10 mouse cellular contexts compared by ENCODE assay signal in genomic region chr11:17768345-17768759, GRCm38 (mm10).
DNase-seq lines count a peak whose midpoint lies in the region; ATAC-seq lines count a peak whose summit lies in the region.
"Had no signal": no experiment of that assay in that cellular context is flagged by ENCODE, and none has a peak within 500 bp of the region (broad histone marks: within the 10 kb centered on the region; RNA-seq: fewer than 3 reads in every experiment).

No protein-coding gene starts in this region.

- DNase-seq in forebrain, embryonic 14.5 days (ENCODE audit: low spot score), result peak; percentile 2
- no peak for DNase-seq in forebrain, embryonic 10.5 days (ENCODE audit: extremely low spot score, low spot score)
- peak; percentile 80 to 93 for DNase-seq in adrenal gland, adult (ENCODE audit: inconsistent age in 2 of 2, low spot score in 1 of 2)
- peak; percentile 76 to 80 for DNase-seq in cerebellum, postnatal 36 days
- peak; percentile 59 for DNase-seq in kidney, postnatal 10 days
- no peak for DNase-seq in gastrocnemius, adult 8-10 months (ENCODE audit: low spot score in 2 of 2)
- DNase-seq in thymus, postnatal 14 days, result no peak
- no peak for DNase-seq in liver, embryonic 11.5 days (ENCODE audit: low spot score)

- ATAC-seq in forebrain, embryonic 14.5 days, result no peak
- ATAC-seq in liver, embryonic 11.5 days (replicated peaks; ENCODE audit: low FRiP score), result no peak; the same call in 1 of the 2 replicates
- ATAC-seq: forebrain, embryonic 13.5 days had no signal

- no peaks in the 10 kb centered on the region for H3K4me1 ChIP-seq in forebrain, embryonic 14.5 days (ENCODE audit: control insufficient read depth, insufficient read depth, low read length)
- no peaks in the 10 kb centered on the region for H3K4me1 ChIP-seq in forebrain, embryonic 10.5 days
- H3K4me1 ChIP-seq in liver, embryonic 11.5 days (replicated peaks; ENCODE audit: control insufficient read depth, insufficient read depth, low read length), result no peaks in the 10 kb centered on the region
- H3K4me1 ChIP-seq: forebrain, embryonic 13.5 days had no signal

- H3K9me3 ChIP-seq in forebrain, embryonic 14.5 days (replicated peaks; ENCODE audit: control insufficient read depth, low read length), result no peaks in the 10 kb centered on the region
- no peaks in the 10 kb centered on the region for H3K9me3 ChIP-seq in forebrain, embryonic 10.5 days
- no peaks in the 10 kb centered on the region for H3K9me3 ChIP-seq in liver, embryonic 11.5 days (ENCODE audit: control insufficient read depth, low read length)
- H3K9me3 ChIP-seq: forebrain, embryonic 13.5 days had no signal

- H3K27ac ChIP-seq in forebrain, embryonic 14.5 days (ENCODE audit: low read depth, low read length), result no peak overlapping the region
- H3K27ac ChIP-seq in forebrain, embryonic 10.5 days, result no peak overlapping the region
- H3K27ac ChIP-seq in liver, embryonic 11.5 days (ENCODE audit: low read depth, low read length), result no peak overlapping the region
- H3K27ac ChIP-seq: forebrain, embryonic 13.5 days had no signal

- no peak overlapping the region for H3K9ac ChIP-seq in forebrain, embryonic 14.5 days (ENCODE audit: low read length)
- H3K9ac ChIP-seq in liver, embryonic 11.5 days (ENCODE audit: low read depth, low read length), result no peak overlapping the region
- H3K9ac ChIP-seq: forebrain, embryonic 13.5 days had no signal

- no peak overlapping the region for H3K4me2 ChIP-seq in forebrain, embryonic 14.5 days (ENCODE audit: low read length)
- H3K4me2 ChIP-seq in liver, embryonic 11.5 days, result no peak overlapping the region
- H3K4me2 ChIP-seq: forebrain, embryonic 13.5 days had no signal

- no peaks in the 10 kb centered on the region for H3K27me3 ChIP-seq in forebrain, embryonic 14.5 days (replicated peaks; ENCODE audit: control insufficient read depth, insufficient read depth, low read length)
- H3K27me3 ChIP-seq in forebrain, embryonic 10.5 days (ENCODE audit: poor library complexity, severe bottlenecking), result no peaks in the 10 kb centered on the region
- no peaks in the 10 kb centered on the region for H3K27me3 ChIP-seq in liver, embryonic 11.5 days (replicated peaks; ENCODE audit: control insufficient read depth, insufficient read depth, low read length)
- H3K27me3 ChIP-seq: forebrain, embryonic 13.5 days had no signal

- no peak overlapping the region for H3K4me3 ChIP-seq in forebrain, embryonic 14.5 days (ENCODE audit: low read depth, low read length)
- no peak overlapping the region for H3K4me3 ChIP-seq in forebrain, embryonic 10.5 days
- no peak overlapping the region for H3K4me3 ChIP-seq in liver, embryonic 11.5 days (ENCODE audit: low read depth, low read length)
- H3K4me3 ChIP-seq: forebrain, embryonic 13.5 days; myocyte had no signal

- H3K36me3 ChIP-seq in forebrain, embryonic 14.5 days (ENCODE audit: control insufficient read depth, insufficient read depth, low read length), result no peaks in the 10 kb centered on the region
- no peaks in the 10 kb centered on the region for H3K36me3 ChIP-seq in forebrain, embryonic 10.5 days (replicated peaks)
- H3K36me3 ChIP-seq in liver, embryonic 11.5 days (ENCODE audit: control insufficient read depth, insufficient read depth, low read length), result no peaks in the 10 kb centered on the region

Comparison
In these comparisons a context has a peak if more than half of its experiments do, and no peak if none do; other contexts are left out.
1. DNase-seq: peak in forebrain, embryonic 14.5 days (single experiment), adrenal gland, adult (2 of 2), cerebellum, postnatal 36 days (2 of 2) and kidney, postnatal 10 days (single experiment); none in forebrain, embryonic 10.5 days (single experiment), gastrocnemius, adult 8-10 months (0 of 2), thymus, postnatal 14 days (single experiment) and liver, embryonic 11.5 days (single experiment).